Mouse (Mus musculus) liver, embryonic 14.5 days (tissue): Measurements from ENCODE around the gene Galntl6. TPM values are rescaled to one million over a fixed set of nuclear protein-coding genes. Genes with fewer than 3 reads are reported as not detected.

Source experiments
- ATAC-seq: fragments of 200-750 bp; cut with Nextera tagmentation; 2 replicates; pipeline ENCODE4 v1.8.0; 2017; ENCODE audit warnings: moderate number of reproducible peaks, mild to moderate bottlenecking, moderate library complexity; ENCODE audit not compliant: insufficient read depth
- DNase-seq, 3 experiments: peaks; one replicate each; pipeline ENCODE4 v3.0.0-alpha.2; 2012 to 2013; ENCODE audit warnings: low read depth in 3 of 3, low spot score in 3 of 3
- H3K27ac ChIP-seq: fragments of 300-500 bp; sonication (generic); 2 replicates; pipeline ENCODE4 v1.5.1; 2014; ENCODE audit warnings: moderate library complexity, mild to moderate bottlenecking, control low read depth, inconsistent platforms
- H3K27me3 ChIP-seq: fragments of 300-500 bp; sonication (generic); 2 replicates; pipeline ENCODE4 v1.6.1; 2014; ENCODE audit warnings: mild to moderate bottlenecking, low read length, moderate library complexity; ENCODE audit not compliant: control insufficient read depth, insufficient read depth
- H3K36me3 ChIP-seq: fragments of 300-500 bp; sonication (generic); replicated peaks from 2 replicates; pipeline ENCODE4 v1.6.1; 2014; ENCODE audit warnings: low read depth; ENCODE audit not compliant: control insufficient read depth, insufficient read depth
- H3K4me1 ChIP-seq, 2 experiments: fragments of 200-500 bp in 1 of 2; fragments of 300-500 bp in 1 of 2; sonication (generic) in 1 of 2; replicated peaks; 2 replicates each; pipeline ENCODE4 v1.6.1; 2012 to 2014; ENCODE audit warnings: antibody characterized with exemption in 1 of 2, inconsistent platforms in 1 of 2, low read length in 1 of 2; ENCODE audit not compliant: control insufficient read depth in 2 of 2, insufficient read depth in 2 of 2
- H3K4me2 ChIP-seq: fragments of 300-500 bp; sonication (generic); 2 replicates; pipeline ENCODE4 v1.6.1; 2014; ENCODE audit warnings: low read depth, mild to moderate bottlenecking, control low read depth, moderate library complexity
- H3K4me3 ChIP-seq, 2 experiments: fragments of 200-500 bp in 1 of 2; fragments of 300-500 bp in 1 of 2; sonication (generic) in 1 of 2; 2 replicates each; pipeline ENCODE4 v1.5.1; 2012 to 2014; ENCODE audit warnings: low read depth in 2 of 2, low read length in 2 of 2, mild to moderate bottlenecking in 2 of 2, control low read depth in 1 of 2, inconsistent platforms in 1 of 2, moderate library complexity in 1 of 2; ENCODE audit not compliant: insufficient read depth in 1 of 2
- H3K9ac ChIP-seq: fragments of 300-500 bp; sonication (generic); replicated peaks from 2 replicates; pipeline ENCODE4 v1.6.1; 2014; ENCODE audit warnings: mild to moderate bottlenecking, control low read depth, moderate library complexity
- H3K9me3 ChIP-seq: fragments of 300-500 bp; sonication (generic); 2 replicates; pipeline ENCODE4 v1.6.1; 2016; ENCODE audit warnings: low read length, mixed read lengths; ENCODE audit not compliant: control insufficient read depth
- CTCF ChIP-seq: IDR thresholded peaks from 2 replicates; pipeline ENCODE4 v1.5.1; 2016; ENCODE audit warnings: antibody characterized with exemption, low read depth, control low read depth
- EP300 ChIP-seq: IDR thresholded peaks from 2 replicates; pipeline ENCODE4 v1.6.1; 2016; ENCODE audit warnings: antibody characterized with exemption, low read depth
- WGBS: fragments of 180-500 bp; shearing (Covaris S2); extraction: QIAGEN DNeasy Blood & Tissue Kit; methylation state at CpG from one replicate; pipeline ENCODE4 v1.1.7; 2014; ENCODE audit not compliant: insufficient replicate concordance; 5-methylcytosine and 5-hydroxymethylcytosine counted together
- polyA plus RNA-seq, 2 experiments: library from polyadenylated mRNA; depleted of rRNA in 1 of 2; stranded (reverse) in 1 of 2; unstranded in 1 of 2; fragments of >200 nt; fragmentation: Nextera tagmentation in 1 of 2; extraction: Ambion mirVana in 1 of 2; gene quantifications; 2 replicates each; pipeline versions ENCODE4 v1.2.1 to v1.2.3; 2012 to 2014

Galntl6 gene
- polyA plus RNA-seq, 2 experiments = not detected

DNA sequence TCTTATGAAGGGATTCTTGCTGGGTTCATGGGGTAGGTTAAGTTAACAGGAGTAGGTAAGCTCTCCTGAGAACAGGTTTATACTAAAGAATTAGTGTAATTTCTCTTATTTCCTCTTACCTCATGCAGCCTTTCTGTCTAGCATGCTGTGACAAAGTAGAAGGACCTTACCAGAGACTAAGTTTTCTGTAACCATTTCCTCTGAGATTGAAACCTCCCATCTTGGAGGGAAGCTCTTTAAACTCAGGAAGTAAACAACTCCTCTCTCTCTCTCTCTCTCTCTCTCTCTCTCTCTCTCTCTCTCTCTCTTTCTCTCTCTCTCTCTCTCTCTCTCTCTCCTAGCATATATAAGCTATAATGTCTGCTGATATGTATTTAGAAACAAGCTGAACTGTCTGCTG is 1153.6 kb downstream of the Galntl6 start:
- no peak for TF ChIP-seq CTCF
- TF ChIP-seq EP300 = no peak

DNA sequence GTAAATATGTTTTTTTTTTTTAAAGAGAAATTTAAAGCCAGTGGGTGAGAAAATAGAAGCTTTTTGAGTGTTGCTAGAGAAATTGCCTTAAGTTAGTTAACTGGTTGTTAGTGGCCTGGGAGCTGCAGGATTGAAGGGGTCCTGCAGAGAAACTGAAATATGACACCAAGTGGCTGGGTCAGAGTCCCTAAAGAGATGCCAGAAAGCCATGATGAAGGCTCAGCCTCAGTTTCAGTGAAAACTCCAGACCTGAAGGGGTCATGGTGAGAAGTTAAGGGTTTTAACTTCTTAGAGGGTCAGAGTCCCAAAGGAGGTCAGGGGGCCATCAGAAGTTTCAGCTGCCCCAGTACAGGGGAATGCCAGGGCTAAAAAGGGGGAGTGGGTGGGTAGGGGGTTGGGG is 1155.0 kb downstream of the Galntl6 start:
- TF ChIP-seq CTCF (no peak), EP300 (no peak)
- no peaks in the 10 kb centered on the region for H3K4me1 ChIP-seq
- no peak overlapping the region for H3K9ac ChIP-seq
- H3K27ac ChIP-seq = no peak overlapping the region
- H3K4me3 ChIP-seq = no peak overlapping the region
- ATAC-seq (no peak), DNase-seq (no peak)
- no peak overlapping the region for H3K4me2 ChIP-seq
- H3K9me3 ChIP-seq = no peaks in the 10 kb centered on the region
- no peaks in the 10 kb centered on the region for H3K36me3 ChIP-seq
- no peaks in the 10 kb centered on the region for H3K27me3 ChIP-seq

More for the DNA sequence above, 1153.6 kb downstream of the Galntl6 start:
- DNase-seq (no peak), ATAC-seq (no peak)
- H3K27ac ChIP-seq = no peak overlapping the region
- H3K9ac ChIP-seq = no peak overlapping the region
- no peak overlapping the region for H3K4me3 ChIP-seq
- H3K4me2 ChIP-seq = no peak overlapping the region
- H3K36me3 ChIP-seq = no peaks in the 10 kb centered on the region
- no peaks in the 10 kb centered on the region for H3K27me3 ChIP-seq
- H3K9me3 ChIP-seq = no peaks in the 10 kb centered on the region
- H3K4me1 ChIP-seq = no peaks in the 10 kb centered on the region

DNA sequence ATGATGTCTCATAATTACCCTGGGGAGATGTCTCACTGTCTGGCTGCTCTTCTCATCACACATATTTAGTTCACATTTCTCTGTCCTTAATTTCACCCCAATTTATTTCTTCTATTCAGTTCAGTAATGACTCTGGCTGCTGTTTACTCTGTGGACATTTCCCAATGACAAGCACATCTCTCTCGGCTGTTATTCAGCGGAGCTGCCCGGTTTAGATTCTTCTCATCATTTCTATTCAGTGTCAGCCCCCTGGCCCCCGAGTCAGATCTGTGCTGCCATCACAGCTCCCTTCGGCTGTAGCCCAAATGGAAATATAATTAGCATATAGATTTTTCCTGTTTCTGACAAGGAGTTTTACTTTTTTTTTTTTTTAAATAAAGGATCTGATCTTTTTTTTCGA is 1158.4 kb downstream of the Galntl6 start:
- DNase-seq = no peak
- no peak for TF ChIP-seq EP300
- TF ChIP-seq CTCF = no peak
- no peak for ATAC-seq
- no peak overlapping the region for H3K4me3 ChIP-seq
- no peak overlapping the region for H3K9ac ChIP-seq
- no peaks in the 10 kb centered on the region for H3K9me3 ChIP-seq
- H3K4me1 ChIP-seq = no peaks in the 10 kb centered on the region
- H3K27me3 ChIP-seq = no peaks in the 10 kb centered on the region
- H3K36me3 ChIP-seq = no peaks in the 10 kb centered on the region
- WGBS = 57% methylated on average over 6 of the region's 6 CpGs
- no peak overlapping the region for H3K4me2 ChIP-seq
- no peak overlapping the region for H3K27ac ChIP-seq

DNA sequence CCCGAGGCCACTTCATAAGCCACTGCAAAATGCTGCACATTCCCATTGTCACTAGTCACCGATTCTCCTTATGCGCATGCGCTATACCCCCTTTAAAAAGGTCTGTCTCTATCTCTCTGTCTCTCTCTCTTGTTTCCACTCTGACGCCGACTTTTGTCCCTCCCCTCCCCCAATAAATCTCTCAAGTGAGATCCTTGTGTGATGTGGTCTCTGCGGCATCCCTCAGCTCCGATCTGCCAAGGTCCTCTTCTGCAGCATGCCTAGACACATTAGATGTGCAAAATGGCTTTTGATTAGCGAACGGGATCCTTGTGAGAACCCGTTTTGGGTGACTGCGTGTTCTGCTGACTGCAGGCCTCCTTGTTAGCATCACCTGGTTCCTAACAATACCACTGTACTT is 1168.8 kb downstream of the Galntl6 start:
- H3K36me3 ChIP-seq = no peaks in the 10 kb centered on the region
- WGBS = 76% methylated on average over 12 of the region's 12 CpGs
- H3K27me3 ChIP-seq = no peaks in the 10 kb centered on the region
- no peaks in the 10 kb centered on the region for H3K9me3 ChIP-seq
- no peak overlapping the region for H3K4me2 ChIP-seq
- H3K4me1 ChIP-seq = no peaks in the 10 kb centered on the region
- H3K9ac ChIP-seq = no peak overlapping the region
- TF ChIP-seq EP300 = no peak
- no peak for TF ChIP-seq CTCF
- no peak overlapping the region for H3K27ac ChIP-seq
- no peak overlapping the region for H3K4me3 ChIP-seq
- ATAC-seq = no peak
- no peak for DNase-seq

DNA sequence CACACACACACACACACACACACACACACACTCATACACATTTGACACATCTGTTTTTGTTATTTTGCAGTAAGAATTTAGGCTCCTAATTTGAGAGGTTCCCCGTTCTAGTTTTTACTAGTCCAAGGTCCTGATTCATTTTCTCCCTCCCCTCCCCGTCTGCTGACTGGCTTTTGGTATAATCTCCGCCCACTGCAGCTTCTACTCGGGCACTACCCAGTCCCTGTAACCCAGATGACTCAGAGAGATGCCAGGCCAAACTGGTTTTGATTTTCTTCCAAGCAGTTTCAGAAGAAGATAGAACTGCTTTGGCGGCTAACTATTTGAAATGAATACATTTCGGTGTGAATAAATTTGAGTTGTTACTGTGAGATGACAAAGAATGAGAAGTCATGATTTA is 1170.5 kb downstream of the Galntl6 start:
- no peak for DNase-seq
- H3K27me3 ChIP-seq = no peaks in the 10 kb centered on the region
- no peak overlapping the region for H3K4me2 ChIP-seq
- H3K27ac ChIP-seq = no peak overlapping the region
- no peaks in the 10 kb centered on the region for H3K4me1 ChIP-seq
- no peak for TF ChIP-seq EP300
- no peak for ATAC-seq
- no peaks in the 10 kb centered on the region for H3K36me3 ChIP-seq
- no peak overlapping the region for H3K4me3 ChIP-seq
- H3K9me3 ChIP-seq = no peaks in the 10 kb centered on the region
- WGBS = 53% methylated on average over 6 of the region's 6 CpGs
- H3K9ac ChIP-seq = no peak overlapping the region

DNA sequence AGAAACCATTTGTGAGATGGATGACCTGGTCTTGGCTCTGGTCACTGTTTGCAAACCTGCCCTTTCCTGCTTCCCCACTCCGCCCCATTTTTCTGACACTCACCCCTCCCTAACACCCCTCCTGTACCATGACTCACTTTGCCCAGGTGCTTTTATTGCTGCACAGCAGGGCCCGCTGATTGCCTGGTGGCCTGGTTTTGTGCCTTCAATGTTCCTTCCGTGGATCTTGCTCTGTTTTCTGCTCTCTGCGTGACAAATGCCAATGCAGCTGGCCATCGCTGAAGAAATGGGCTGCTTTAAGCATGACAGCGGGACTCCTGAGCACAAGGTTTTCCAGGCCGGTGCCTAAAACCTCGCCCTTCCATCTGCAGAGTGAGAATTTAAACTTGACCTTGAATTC is 1171.1 kb downstream of the Galntl6 start:
- no peak overlapping the region for H3K9ac ChIP-seq
- ATAC-seq = no peak
- TF ChIP-seq EP300 (no peak), CTCF (no peak)
- no peaks in the 10 kb centered on the region for H3K27me3 ChIP-seq
- no peaks in the 10 kb centered on the region for H3K9me3 ChIP-seq
- H3K4me3 ChIP-seq = no peak overlapping the region
- WGBS = 63% methylated on average over 8 of the region's 8 CpGs
- H3K36me3 ChIP-seq = no peaks in the 10 kb centered on the region
- DNase-seq = no peak
- no peaks in the 10 kb centered on the region for H3K4me1 ChIP-seq
- H3K4me2 ChIP-seq = no peak overlapping the region
- H3K27ac ChIP-seq = no peak overlapping the region
